Mouse (Mus musculus) adrenal gland, postnatal 4 days (tissue): ENCODE measurements around the gene Magi2. TPM values are rescaled to one million over a fixed set of nuclear protein-coding genes. Genes with fewer than 3 reads are reported as not detected.
"Not testable (repeated sequence)": the region's sequence is repeated elsewhere in the genome, so short reads cannot be mapped to it uniquely, and the experiment has no call there.

ENCODE experiments used
- DNase-seq, 2 experiments: peaks; one replicate each; pipeline ENCODE4 v3.0.0; 2021 to 2022; ENCODE audit warnings: low spot score in 2 of 2, mixed read lengths in 2 of 2
- total RNA-seq, 2 experiments: library from RNA; stranded (reverse); gene quantifications; 2 replicates each; pipeline ENCODE4 v1.2.3; 2021

Gene Magi2
- total RNA-seq, 2 experiments from 2014 or later: 8.4 to 14.1 TPM

GRCm38 (mm10) chr5:20227912-20228762 lies 1001.3 kb downstream of the Magi2 start:
- no peak for DNase-seq

- no peak for DNase-seq
Measured at GRCm38 (mm10) chr5:20231908-20232307, 1005.1 kb downstream of the Magi2 start.

DNA sequence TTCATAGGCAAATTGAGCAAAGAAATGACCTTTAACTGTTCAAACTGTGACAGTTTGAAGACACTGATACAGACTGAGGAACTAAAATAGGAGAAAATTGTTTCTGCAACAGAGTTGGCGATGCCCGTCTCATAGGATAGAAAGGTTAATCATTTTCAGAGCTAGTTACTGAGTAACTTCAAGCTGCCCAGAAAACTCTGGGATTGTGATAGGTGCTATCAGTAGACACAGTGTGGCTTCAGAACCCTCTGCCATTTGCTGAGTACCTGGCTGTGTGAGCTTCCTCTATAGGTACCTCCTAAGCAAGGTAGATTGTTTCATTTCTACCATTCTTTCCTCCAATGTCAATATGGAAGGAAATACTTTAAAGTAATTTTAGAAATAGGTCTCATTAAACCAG lies 1014.7 kb downstream of the Magi2 start:
- no peak for DNase-seq

DNA sequence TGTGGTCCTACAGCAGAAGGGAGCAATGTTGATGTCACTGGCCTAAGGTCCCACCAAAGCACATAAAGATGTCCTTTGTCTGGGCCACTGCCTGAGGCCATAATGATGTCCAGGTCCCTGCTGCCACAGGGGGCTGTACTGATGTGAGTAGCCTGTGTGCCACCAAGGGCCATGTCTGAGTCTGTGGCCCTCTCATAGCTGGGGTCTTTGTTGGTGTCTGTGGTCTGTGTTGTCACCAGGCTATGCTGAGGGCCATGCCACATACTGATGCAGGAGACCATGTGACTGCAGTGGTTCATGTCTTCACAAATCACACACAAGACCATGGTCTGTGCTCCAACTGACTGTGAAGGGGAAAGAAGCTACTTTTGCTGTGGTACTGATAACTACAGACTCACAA lies 1015.7 kb downstream of the Magi2 start:
- no peak for DNase-seq

DNA sequence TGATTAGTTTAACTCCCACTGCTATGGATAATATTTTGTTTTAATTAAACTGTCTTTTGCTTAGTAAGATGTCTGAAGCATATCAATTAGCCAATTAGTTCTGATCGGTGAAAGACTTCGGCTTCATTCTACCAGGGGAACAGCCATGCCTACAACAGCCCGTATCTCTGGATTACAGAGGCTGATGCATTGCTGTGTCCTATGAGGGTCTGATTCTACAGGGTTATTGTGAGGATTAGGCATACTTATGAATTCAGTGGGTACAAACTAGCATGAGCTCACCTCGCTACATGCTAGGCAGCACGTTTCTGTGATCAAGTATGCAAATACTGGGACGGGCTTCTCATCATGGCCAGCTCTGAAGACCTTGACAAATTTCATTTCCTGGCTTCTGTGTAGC lies 1022.5 kb downstream of the Magi2 start:
- DNase-seq: no peak

GRCm38 (mm10) chr5:20251541-20251940 lies 1024.7 kb downstream of the Magi2 start:
- no peak for DNase-seq

GRCm38 (mm10) chr5:20256150-20256868 lies 1029.5 kb downstream of the Magi2 start:
- DNase-seq: no peak

DNA sequence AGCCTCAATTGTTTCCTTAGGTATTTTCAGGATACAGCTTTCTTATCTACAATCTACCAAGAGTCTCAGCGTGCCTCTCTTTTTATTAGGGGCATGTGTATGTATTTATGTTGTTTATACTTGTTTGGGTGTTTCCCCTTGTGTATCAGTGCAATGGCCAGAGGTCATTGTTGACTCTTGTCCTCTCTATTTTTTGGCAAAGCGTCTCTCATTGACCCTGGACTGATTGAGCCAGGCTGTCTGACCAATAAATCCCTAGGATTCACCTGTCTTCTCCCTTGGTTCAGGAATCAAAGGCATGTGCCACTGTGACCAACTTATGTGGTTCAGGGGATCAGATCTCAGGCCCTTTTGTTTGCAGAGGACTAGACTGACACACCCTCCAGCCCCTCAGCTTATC lies 1030.1 kb downstream of the Magi2 start:
- DNase-seq: no peak

DNA sequence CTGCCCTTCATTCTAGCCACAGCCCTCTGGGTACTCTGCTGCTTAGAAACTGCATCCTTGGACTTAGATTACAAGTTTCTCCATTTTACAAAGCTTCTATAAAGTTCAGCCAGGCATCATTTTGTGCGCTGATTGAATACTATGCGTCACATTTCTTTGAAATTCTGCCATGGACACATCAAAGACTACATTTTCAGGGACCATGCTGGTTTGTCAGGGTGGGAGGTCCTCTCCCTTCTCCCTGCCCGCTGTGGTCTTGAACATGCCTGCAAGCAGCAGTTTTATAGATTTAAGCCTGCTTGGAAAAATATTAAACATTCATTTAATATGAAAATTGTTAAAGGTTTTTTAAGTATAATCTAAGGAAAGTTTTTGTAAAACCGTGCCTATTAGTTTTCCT lies 1030.6 kb downstream of the Magi2 start:
- no peak for DNase-seq

DNA sequence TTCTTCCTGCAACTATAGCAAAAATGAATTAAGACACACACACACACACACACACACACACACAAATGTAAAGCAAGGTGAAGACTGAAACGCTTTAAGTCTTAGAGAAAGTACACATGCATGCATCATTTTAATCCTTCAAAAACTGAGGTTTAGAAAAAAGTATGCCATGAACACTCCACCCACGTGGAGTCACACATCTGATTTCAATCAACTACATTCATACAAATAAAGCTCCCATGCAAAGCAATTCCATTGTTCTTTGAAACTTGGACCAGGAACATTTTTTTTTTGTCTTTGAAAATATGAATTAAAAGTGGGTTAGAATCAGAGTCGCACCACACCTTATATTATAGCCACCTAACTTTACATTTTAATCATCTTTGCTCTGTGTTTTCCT lies 1032.9 kb downstream of the Magi2 start:
- DNase-seq: no peak

GRCm38 (mm10) chr5:20272680-20273079 lies 1045.8 kb downstream of the Magi2 start:
- not testable (repeated sequence) for DNase-seq

- no peak for DNase-seq
Measured at GRCm38 (mm10) chr5:20275632-20276031, 1048.8 kb downstream of the Magi2 start.

DNA sequence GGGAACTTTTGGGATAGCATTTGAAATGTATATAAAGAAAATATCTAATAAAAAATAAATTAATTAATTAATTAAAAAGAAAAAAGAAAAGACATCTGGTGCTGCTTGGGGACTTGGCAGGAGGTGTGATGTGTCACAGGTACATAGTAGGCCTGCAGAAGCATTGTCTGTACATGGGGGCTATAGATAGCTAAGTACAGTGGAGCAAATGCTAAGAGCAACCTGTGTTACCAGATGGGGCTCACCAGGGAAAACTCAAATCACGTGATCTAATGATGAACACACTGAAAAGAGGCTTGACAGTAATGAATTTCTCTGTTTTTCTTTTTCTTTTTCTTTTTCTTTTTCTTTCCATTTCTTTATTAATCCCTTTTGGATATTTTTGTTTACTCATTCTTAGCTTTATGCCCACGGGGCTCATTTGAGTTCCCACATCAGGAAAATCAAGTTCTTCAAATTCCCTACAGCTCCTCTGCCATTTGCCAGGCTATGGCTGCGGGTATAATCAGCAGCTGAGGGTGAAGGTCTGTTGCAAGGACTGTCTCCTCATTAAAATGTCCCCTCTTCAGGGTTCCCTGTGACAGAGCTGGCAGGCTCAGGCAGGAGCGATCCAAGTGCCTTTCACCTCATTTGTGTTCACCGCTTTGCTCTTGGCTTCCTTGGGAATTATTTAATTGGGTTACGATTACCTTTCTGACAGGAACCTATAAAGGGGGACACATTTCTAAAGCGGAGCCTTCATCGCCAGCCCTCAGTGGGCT lies 1058.4 kb downstream of the Magi2 start:
- DNase-seq: no peak

DNA sequence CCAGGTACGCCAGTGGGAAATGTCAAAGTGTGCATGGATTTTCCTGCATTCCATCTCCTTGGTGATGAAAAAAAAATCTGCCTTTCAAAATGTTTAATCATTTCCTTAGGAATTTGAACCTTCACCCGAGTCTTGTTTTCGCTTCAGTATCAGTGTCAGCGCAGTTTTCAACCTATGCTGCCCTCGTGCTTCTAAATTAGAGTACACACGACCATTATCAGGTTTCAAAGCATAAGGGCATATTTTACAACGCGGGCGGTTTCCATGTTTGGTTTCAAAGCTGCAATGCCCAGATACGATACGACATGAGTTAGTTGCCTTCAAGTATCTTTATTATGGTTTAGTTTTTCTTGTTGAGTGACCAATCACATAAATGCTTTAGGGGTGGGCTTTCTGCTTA lies 1067.7 kb downstream of the Magi2 start:
- no peak for DNase-seq

GRCm38 (mm10) chr5:20299816-20300215 lies 1073.0 kb downstream of the Magi2 start:
- no peak for DNase-seq

DNA sequence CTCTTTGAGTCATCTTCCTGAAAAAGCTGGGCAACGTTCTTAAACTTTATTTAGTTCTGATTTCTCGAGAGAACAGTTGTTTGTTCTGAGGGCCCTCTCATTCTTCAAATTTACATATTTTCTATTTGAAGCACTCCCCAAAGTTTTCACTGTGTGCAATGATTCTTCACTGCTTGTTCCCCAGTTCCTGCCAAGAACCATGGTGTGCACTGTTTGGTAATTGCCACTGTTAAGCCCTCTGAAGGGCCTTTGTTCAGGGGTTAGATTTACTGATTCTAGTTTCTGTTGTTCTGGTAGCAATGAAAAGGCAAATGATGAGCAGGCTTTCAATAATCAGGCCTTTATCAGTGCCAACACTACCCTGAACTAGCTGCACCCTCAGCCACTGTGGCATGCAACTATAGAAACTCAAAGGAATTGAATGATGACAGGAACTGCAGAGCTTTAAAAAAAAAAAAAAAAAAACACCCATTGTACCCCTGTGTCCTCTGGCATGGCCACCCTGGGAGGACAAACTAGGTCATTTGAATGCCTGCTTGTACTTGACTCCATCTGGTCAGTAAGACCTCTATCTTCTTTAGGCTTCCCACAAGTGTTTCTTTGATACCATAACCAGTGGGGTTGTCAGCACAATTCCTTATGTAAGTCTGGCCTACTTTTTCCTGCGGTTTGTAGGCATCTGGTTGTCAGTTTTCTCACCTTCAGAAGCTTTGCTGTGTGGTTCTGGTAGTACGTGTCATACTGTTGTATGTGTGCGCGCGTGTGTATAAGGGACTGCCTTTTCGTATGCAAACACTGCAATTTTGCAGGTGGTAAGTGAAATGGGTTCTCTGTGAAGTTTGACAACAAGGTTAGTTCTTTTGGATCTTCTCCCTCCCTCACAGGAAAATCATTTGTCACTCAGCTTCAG lies 1076.5 kb downstream of the Magi2 start:
- DNase-seq: no peak

- DNase-seq: no peak
Measured at GRCm38 (mm10) chr5:20320970-20321369, 1094.1 kb downstream of the Magi2 start.

DNA sequence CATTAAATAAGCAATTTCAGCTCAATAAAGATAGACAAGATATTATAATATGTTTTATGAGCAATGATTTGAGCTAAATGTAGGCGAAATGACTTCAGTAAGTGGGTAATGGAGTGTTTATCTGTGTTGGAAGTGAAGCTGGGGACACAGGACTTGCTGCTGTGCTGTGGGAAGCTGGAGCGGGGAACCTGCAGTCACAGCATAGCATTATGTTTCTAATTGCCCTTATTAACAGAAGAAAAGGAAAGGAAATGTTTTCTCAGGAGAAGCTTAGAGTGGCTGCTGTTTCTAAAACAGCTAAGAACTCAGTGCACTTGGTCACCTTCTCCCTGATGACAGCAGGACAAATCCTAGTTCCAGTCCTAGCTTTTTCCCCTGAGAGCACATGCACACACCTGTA lies 1098.5 kb downstream of the Magi2 start:
- no peak for DNase-seq

DNA sequence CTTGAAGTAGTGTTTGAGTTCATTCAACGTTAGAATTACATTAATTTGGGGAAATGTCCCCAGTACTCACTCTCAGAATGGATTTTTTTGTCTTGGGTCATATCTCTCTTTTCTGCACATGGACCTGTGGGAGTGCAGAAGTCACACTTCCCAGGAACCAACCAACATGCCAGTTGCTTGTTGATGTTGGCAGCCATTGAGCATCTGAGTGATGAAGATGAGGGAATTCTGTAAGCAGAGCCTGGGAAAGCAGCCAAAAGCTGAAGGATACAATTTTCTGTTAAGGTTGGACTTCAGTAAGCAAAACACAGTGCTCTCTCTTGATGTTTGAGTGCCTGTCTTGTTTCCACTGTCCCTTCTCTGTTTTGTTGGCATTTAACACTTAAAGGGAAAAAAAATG lies 1102.1 kb downstream of the Magi2 start:
- DNase-seq: no peak

DNA sequence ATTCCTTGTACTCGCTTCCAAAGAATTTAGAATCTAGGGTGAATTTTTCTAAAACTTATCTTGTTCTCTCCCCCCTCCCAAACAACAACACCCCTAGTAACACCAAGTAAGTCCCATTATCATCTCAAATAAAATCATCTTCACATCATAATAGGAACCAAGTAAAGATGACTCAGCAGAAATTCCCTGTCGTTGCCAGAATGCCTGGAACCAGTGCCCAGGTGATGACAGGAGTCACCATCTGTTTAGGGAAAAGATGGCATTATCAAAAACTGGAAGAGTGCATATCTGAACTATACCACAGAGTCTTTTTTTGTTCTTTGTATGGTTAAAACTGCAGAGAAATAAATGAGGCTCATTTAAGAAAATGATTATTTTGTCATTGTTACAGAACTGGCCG lies 1103.2 kb downstream of the Magi2 start:
- no peak for DNase-seq

- DNase-seq: no peak
Measured at GRCm38 (mm10) chr5:20332574-20332973, 1105.7 kb downstream of the Magi2 start.
